Mouse (Mus musculus) cerebral cortex, adult 2 months (tissue): Measurements from ENCODE around the gene Irf7.

Source experiments
- WGBS: fragments of 180-500 bp; shearing (Covaris S2); methylation state at CpG from one replicate; pipeline ENCODE4 v1.1.7; 2018; 5-methylcytosine and 5-hydroxymethylcytosine counted together

The Irf7 gene

GRCm38 (mm10) chr7:141221249-141222125 lies 44.8 kb downstream of the Irf7 start:
- 12% methylated on average over 44 of the region's 44 CpGs for WGBS

GRCm38 (mm10) chr7:141220377-141220776 lies 45.9 kb downstream of the Irf7 start:
- WGBS: 74% methylated on average over 1 of the region's 1 CpGs

DNA sequence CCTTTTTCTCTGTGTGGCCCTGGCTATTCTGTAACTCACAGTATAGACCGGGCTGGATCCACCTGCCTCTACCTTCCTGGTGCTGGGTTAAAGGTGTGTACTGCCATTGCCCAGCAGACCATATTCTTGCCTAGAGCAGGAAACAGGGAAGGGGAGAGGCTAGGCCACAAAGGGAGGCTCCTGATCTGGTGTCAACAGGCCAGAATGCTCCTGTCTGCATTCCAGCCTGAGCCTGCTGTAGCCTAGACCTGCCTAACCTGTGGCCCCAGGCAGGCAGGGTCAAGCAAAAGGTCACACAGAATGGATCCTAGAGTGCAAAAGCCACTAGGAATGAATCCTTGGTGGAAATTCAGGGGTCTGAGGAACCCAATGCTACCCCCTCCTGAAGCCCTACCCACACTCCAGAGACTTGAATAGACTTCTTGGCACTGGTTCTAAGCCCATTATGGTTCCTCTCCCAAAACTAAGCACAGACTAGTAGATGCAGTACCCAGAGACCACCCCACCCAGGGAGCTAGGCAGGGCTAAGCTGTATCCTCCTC lies 46.7 kb downstream of the Irf7 start:
- 100% methylated on average over 1 of the region's 1 CpGs for WGBS

DNA sequence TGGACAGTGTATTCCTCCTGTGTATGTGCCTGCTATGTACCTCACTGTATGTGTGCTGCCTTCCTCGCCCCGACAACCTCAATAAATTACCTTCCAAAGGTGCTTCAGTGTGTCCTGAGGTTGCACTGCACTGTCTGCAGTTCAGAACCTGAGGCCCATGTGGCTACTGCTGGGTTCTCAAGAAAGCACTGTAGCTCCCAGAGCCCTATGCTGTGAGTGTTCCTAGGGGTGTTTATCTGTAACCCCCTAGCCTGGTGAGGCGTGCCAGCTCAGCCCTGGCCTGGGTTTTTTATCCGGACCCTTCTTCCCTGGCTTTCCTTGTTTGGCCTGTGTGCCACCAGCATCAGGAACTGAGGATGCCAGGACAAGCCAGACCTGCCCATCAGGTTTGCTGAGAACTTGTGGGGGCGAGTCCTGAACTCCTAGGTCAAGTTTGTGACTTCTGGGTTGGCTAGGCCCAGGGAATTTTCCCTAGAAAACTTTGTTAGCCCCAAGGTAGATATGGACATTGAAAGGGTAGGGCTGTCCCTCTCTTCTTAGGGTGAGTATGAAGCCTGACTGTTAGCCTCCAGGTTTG lies 47.6 kb downstream of the Irf7 start:
- WGBS: 97% methylated on average over 5 of the region's 5 CpGs

DNA sequence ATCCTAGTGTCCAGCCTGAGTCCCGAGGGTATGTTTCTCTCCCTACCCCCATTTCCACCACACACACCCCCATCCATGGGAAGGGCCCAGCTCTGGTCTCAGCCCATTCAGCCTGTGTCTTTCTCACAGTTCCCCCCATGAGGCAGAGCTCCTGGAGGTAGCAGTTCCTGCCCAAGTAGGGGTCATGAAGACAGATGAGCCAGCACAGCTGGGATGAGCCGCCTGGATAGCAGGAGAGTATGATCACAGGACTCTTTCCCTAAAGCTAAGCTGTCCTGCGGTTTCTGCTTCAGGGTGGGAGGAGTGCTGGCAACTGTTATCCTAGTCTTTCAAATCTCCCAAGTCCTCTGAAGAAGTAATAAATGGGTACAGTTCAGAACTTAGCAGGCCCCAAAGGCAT lies 48.1 kb downstream of the Irf7 start:
- WGBS: 79% methylated on average over 3 of the region's 3 CpGs

DNA sequence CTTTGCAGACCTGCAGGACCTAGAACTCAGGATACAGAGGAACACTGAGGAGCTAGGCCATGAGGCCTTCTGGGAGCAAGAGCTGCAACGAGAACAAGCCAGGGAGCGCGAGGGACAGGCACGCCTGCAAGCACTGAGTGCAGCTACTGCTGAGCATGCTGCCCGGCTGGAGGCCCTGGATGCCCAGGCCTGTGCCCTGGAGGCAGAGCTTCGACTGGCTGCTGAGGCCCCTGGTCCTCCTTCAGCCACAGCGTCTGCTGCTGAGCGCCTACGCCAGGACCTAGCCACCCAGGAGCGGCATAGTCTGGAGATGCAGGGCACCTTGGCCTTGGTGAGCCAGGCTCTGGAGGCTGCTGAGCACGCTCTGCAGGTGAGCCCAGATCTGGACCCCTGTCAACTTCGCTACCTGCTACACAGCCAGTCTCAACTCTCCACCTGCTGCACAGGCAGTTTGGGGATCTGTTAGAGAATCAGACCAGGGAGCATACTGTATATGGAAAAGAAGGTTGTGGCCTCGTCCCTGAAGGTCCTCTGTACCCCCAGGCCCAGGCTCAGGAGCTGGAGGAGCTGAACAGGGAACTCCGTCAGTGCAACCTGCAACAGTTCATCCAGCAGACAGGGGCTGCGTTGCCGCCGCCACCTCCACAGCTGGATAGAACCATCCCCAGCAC lies 48.8 kb downstream of the Irf7 start:
- 98% methylated on average over 17 of the region's 17 CpGs for WGBS

DNA sequence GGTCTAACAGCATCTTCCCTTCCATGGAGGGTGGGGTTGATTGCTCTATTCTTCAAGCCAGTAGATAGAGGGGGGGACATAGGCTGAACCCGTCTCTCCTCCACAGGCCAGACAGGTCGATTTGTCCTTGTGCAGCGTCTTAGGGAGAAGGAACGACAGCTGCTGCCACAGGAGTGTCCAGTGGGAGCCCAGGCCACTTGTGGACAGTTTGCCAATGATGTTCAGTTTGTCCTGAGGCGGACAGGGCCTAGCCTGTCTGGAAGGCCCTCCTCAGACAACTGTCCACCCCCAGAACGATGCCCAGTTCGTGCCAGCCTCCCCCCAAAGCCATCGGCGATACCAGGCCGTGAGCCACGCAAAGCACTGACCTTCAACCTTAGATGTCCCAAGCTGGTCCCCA lies 49.4 kb downstream of the Irf7 start:
- 94% methylated on average over 11 of the region's 11 CpGs for WGBS

DNA sequence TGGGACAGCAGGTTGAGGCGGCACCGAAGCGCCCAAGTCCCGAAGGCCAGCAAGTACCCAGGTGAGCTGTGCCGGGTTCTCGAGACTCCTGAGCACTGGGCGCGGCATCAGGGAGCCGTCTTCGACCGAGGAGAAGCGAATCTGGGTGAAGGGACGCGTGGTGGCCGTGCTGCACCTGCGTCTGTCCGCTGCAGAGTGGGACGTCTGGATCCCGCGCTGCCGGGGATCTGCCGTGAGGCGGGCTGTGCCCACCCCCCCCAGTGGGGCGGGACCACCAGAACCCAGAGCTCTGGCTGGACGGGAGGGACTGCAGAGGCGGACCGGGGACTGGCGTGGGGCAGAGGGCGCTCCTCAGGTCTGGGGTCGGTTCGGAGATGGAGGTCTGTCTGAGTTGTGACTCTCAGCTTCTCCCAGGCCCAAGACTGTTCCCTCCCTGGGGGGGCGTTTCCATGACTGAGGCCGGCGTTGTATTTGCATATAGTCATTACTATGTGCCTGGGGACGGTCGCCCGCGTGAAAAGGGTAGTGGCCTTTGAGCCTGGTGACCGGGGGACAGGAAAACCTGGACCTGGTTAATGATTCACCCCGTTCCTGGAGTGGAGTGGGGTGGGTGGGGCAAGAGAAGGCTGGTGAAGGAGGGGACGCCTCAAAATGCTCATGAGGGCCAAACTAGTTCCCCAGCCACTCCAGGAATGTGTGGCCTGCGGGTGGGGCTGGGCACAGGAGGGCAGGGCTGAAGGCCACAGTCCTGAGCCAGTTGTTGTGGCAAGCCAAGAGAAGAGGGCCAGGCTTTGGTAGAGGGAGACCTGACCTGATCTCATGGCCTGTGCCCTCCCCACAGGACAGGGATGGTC lies 50.2 kb downstream of the Irf7 start:
- WGBS: 4% methylated on average over 42 of the region's 42 CpGs

- 5% methylated on average over 41 of the region's 41 CpGs for WGBS
Observed at GRCm38 (mm10) chr7:141215101-141215879, 51.0 kb downstream of the Irf7 start, which contains the start of gene Rassf7. TSS of gene Rassf7 (plus strand) at chr7:141215860.

DNA sequence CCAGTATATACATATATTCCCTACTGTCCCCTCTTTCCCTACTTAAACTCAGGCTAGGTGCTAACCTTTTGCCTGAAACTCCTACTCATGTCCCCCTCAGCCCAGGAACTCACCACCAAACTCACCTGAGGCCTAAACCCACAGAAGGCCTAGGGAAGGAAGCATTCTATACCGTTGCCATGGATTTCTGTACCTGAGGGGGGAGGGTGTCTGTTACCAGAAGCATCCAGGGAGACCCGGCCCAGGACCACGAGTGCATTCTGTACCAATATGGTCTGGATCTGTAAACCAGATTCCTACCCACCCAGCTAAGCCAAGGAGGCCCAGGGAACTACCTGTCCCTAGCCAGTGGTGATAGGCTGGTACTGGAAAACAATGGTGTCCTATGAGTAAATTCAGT lies 52.0 kb downstream of the Irf7 start:
- 82% methylated on average over 3 of the region's 3 CpGs for WGBS

- WGBS: 96% methylated on average over 11 of the region's 11 CpGs
Observed at GRCm38 (mm10) chr7:141213605-141214235, 52.6 kb downstream of the Irf7 start, which contains the start of gene Lmntd2. TSS of gene Lmntd2 (minus strand) at chr7:141214080.

- WGBS: 86% methylated on average over 3 of the region's 3 CpGs
Observed at GRCm38 (mm10) chr7:141213133-141213532, 53.1 kb downstream of the Irf7 start.
